Mouse (Mus musculus): ENCODE measurements around the gene Xxylt1. TPM values are rescaled to one million over a fixed set of nuclear protein-coding genes. Genes with fewer than 3 reads are reported as not detected.

Xxylt1 gene
- total and polyA plus RNA-seq, 3 experiments, result 10.5 to 13.5 (median 11.5) TPM

DNA sequence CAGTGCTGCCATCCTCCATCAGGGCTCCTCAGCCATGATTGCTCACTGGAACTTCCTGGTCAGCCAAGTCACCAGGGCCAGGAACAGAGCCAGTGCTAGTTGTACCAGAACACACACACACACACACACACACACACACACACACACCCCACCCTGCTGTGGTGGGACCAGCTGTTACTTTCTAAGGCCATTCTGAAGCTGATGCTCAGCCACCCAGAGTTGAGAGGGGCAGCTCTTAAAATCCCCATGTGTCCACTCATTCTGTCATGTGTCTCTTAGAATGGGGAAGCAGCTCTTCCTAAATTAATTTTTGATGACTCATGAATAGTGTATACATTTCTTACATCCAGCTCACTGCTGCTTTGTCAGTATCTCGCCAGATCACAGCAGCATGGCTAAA is 158.7 kb downstream of the Xxylt1 start:
- intact Hi-C loops (cut with DNase I), result no loop called here
- no peaks in the 10 kb centered on the region for H3K79me2 ChIP-seq (replicated peaks; ENCODE audit: control insufficient read depth, insufficient read depth, low read length)
- no peak for DNase-seq
- no peak overlapping the region for H3K4me3 ChIP-seq
- TF ChIP-seq POLR2A (IDR thresholded peaks at IDR 0.05; ENCODE audit: insufficient read depth, low read depth, low read length), result no peak
- TF ChIP-seq CTCF (IDR thresholded peaks at IDR 0.05), result no peak
- TF ChIP-seq EP300 (IDR thresholded peaks at IDR 0.05; ENCODE audit: insufficient read depth, low read depth, low read length), result no peak
- no peak overlapping the region for H3K9ac ChIP-seq (ENCODE audit: low read depth, low read length)
- no peaks in the 10 kb centered on the region for H3K36me3 ChIP-seq (ENCODE audit: control insufficient read depth, insufficient read depth, low read length)
- WGBS, result 78% methylated on average over 1 of the region's 1 CpGs
- H3K27ac ChIP-seq, result no peak overlapping the region
- no peaks in the 10 kb centered on the region for H3K27me3 ChIP-seq (ENCODE audit: control insufficient read depth, insufficient read depth, low read length)
- peaks cover 8% of the 10 kb centered on the region for H3K4me1 ChIP-seq (ENCODE audit: control insufficient read depth, insufficient read depth, low read length)

DNA sequence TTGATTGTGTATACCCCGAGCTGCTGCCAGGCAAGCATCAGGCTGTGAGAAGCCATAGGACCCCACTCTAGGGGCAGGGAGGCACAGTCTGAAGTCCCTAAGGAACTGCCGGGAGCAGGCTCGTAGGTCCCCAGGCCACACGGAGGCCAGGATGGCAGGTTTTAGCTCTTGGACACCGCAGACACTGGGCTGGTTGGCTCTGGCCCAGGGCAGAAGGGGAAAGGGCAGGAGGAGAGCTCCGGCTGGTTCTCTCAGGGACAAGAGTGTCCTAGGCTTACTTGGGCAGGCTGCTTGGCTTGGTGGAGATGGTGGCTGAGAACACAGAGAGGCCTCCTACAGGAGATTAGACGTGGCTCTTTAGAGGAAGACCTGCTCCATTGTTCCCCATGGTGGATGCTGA is 162.4 kb downstream of the Xxylt1 start:
- WGBS, result 90% methylated on average over 7 of the region's 7 CpGs
- Histone ChIP-seq H3K27ac (no peak overlapping the region), H3K9ac (ENCODE audit: low read depth, low read length) (no peak overlapping the region), H3K36me3 (ENCODE audit: control insufficient read depth, insufficient read depth, low read length) (no peaks in the 10 kb centered on the region), H3K79me2 (replicated peaks; ENCODE audit: control insufficient read depth, insufficient read depth, low read length) (no peaks in the 10 kb centered on the region), H3K4me3 (no peak overlapping the region), H3K27me3 (ENCODE audit: control insufficient read depth, insufficient read depth, low read length) (no peaks in the 10 kb centered on the region), H3K4me1 (ENCODE audit: control insufficient read depth, insufficient read depth, low read length) (no peaks in the 10 kb centered on the region)
- TF ChIP-seq EP300 (IDR thresholded peaks at IDR 0.05; ENCODE audit: insufficient read depth, low read depth, low read length), result no peak
- TF ChIP-seq CTCF (IDR thresholded peaks at IDR 0.05), result no peak
- TF ChIP-seq POLR2A (IDR thresholded peaks at IDR 0.05; ENCODE audit: insufficient read depth, low read depth, low read length), result no peak
- intact Hi-C loops (cut with DNase I), result no loop called here
- DNase-seq, result no peak

DNA sequence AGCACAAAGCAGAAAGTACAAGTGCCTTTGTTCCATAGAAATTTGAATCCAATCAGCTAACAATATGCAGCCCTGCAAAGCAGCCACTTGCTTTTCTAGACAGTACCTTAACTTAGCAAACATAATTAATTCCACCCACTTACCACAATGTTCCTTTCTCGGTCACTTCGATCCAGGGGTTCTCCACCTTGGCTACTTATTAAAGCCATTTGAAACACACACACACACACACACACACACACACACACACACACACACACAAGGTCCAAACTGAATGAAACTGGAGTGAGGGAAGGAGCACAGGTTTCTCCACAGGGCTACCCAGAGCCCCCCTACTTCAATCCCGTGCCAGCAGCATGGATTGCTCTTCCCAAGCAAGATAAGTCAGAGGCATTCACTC is 164.3 kb downstream of the Xxylt1 start:
- Histone ChIP-seq H3K4me1 (ENCODE audit: control insufficient read depth, insufficient read depth, low read length) (no peaks in the 10 kb centered on the region), H3K27me3 (ENCODE audit: control insufficient read depth, insufficient read depth, low read length) (no peaks in the 10 kb centered on the region), H3K9ac (ENCODE audit: low read depth, low read length) (no peak overlapping the region), H3K4me3 (no peak overlapping the region), H3K36me3 (ENCODE audit: control insufficient read depth, insufficient read depth, low read length) (no peaks in the 10 kb centered on the region), H3K27ac (no peak overlapping the region), H3K79me2 (replicated peaks; ENCODE audit: control insufficient read depth, insufficient read depth, low read length) (no peaks in the 10 kb centered on the region)
- intact Hi-C loops (cut with DNase I), result no loop called here
- DNase-seq, result no peak
- 86% methylated on average over 3 of the region's 3 CpGs for WGBS
- TF ChIP-seq POLR2A (IDR thresholded peaks at IDR 0.05; ENCODE audit: insufficient read depth, low read depth, low read length) (no peak), EP300 (IDR thresholded peaks at IDR 0.05; ENCODE audit: insufficient read depth, low read depth, low read length) (no peak), CTCF (IDR thresholded peaks at IDR 0.05) (no peak)

DNA sequence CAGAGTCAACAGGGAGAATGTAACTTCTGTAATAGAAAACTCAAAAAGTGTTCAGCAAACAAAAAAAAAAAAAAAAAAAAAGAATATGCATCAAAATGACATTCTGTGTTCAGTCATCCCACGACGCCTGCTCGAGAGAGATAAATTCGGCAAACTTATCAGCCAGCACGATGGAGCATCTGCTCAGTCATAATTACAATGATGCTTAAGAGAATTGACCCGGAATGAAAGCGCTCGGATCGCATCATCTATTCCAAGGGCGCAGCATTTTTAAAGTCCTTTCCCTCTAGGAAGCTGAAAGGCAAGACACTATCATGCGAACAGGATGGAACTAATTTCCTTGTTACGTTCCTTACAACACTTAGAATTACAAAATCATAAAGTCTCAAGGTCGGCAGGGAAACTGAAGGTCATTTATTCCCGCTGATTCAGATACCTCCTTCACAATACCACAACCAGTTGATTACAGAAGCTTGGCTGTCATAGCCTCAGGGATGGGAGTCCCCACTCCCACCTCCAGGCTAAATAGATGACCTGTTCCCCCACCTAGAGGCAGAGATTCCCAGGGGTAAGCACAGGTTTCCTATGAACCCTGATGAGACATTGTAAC is 165.5 kb downstream of the Xxylt1 start:
- 85% methylated on average over 14 of the region's 14 CpGs for WGBS
- Histone ChIP-seq H3K27ac (no peak overlapping the region), H3K4me1 (ENCODE audit: control insufficient read depth, insufficient read depth, low read length) (no peaks in the 10 kb centered on the region), H3K4me3 (no peak overlapping the region), H3K9ac (ENCODE audit: low read depth, low read length) (no peak overlapping the region), H3K79me2 (replicated peaks; ENCODE audit: control insufficient read depth, insufficient read depth, low read length) (no peaks in the 10 kb centered on the region), H3K36me3 (ENCODE audit: control insufficient read depth, insufficient read depth, low read length) (no peaks in the 10 kb centered on the region), H3K27me3 (ENCODE audit: control insufficient read depth, insufficient read depth, low read length) (no peaks in the 10 kb centered on the region)
- intact Hi-C loops (cut with DNase I), result no loop called here
- no peak for DNase-seq
- TF ChIP-seq POLR2A (IDR thresholded peaks at IDR 0.05; ENCODE audit: insufficient read depth, low read depth, low read length), result no peak
- no peak for TF ChIP-seq EP300 (IDR thresholded peaks at IDR 0.05; ENCODE audit: insufficient read depth, low read depth, low read length)
- TF ChIP-seq CTCF (IDR thresholded peaks at IDR 0.05), result no peak

Other genes with a start within 250 kb of the Xxylt1 start
- gene Acap2, start 119.8 kb upstream of the Xxylt1 start, total RNA-seq (2021), result 10 to 100 TPM; 17.6 to 17.8 TPM
- gene Acap2, start 119.8 kb upstream of the Xxylt1 start, polyA plus RNA-seq (2012; rRNA removed), result 8.2 and 10.0 TPM in 2 replicates
- gene Ppp1r2, start 193.8 kb upstream of the Xxylt1 start, total RNA-seq (2021), result 10 to 100 TPM; 77.3 to 88.3 TPM
- 33.1 and 40.6 TPM in 2 replicates for gene Ppp1r2, start 193.8 kb upstream of the Xxylt1 start, polyA plus RNA-seq (2012; rRNA removed)
- gene Apod, start 233.4 kb upstream of the Xxylt1 start, total RNA-seq (2021), result 1 to 10 TPM; 5.3 to 7.5 TPM
- gene Apod, start 233.4 kb upstream of the Xxylt1 start, polyA plus RNA-seq (2012; rRNA removed), result 4.4 and 4.7 TPM in 2 replicates

All from heart, adult 2 months (tissue).